Mouse (Mus musculus) midbrain, embryonic 14.5 days (tissue): ENCODE data around the gene Ttc28. TPM values are rescaled to one million over a fixed set of nuclear protein-coding genes. Genes with fewer than 3 reads are reported as not detected.
"Not testable (repeated sequence)": the region's sequence is repeated elsewhere in the genome, so short reads cannot be mapped to it uniquely, and the experiment has no call there.

ENCODE experiments used
- ATAC-seq: fragments of 200-750 bp; cut with Nextera tagmentation; 2 replicates; pipeline ENCODE4 v1.8.0; 2017; ENCODE audit warnings: moderate number of reproducible peaks, moderate library complexity; ENCODE audit not compliant: low FRiP score, low TSS enrichment
- DNase-seq: peaks from one replicate; pipeline ENCODE4 v3.0.0-alpha.2; 2015
- H3K27ac ChIP-seq: fragments of 300-500 bp; sonication (generic); replicated peaks from 2 replicates; pipeline ENCODE4 v1.5.1; 2014; ENCODE audit warnings: mild to moderate bottlenecking, low read depth, low read length, moderate library complexity
- H3K27me3 ChIP-seq: fragments of 300-500 bp; sonication (generic); 2 replicates; pipeline ENCODE4 v1.6.1; 2014; ENCODE audit warnings: low read length, control low read depth, mixed read lengths; ENCODE audit not compliant: control insufficient read depth, insufficient read depth
- H3K36me3 ChIP-seq: fragments of 300-500 bp; sonication (generic); 2 replicates; pipeline ENCODE4 v1.6.1; 2014; ENCODE audit warnings: low read length, control low read depth; ENCODE audit not compliant: control insufficient read depth, insufficient read depth
- H3K4me1 ChIP-seq: fragments of 300-500 bp; sonication (generic); 2 replicates; pipeline ENCODE4 v1.6.1; 2014; ENCODE audit warnings: mild to moderate bottlenecking, antibody characterized with exemption, low read length, control low read depth; ENCODE audit not compliant: control insufficient read depth, insufficient read depth
- H3K4me2 ChIP-seq: fragments of 300-500 bp; sonication (generic); 2 replicates; pipeline ENCODE4 v1.6.1; 2014; ENCODE audit warnings: mild to moderate bottlenecking, low read length, moderate library complexity
- H3K4me3 ChIP-seq: fragments of 300-500 bp; sonication (generic); replicated peaks from 2 replicates; pipeline ENCODE4 v1.5.1; 2014; ENCODE audit warnings: low read depth, low read length
- H3K9ac ChIP-seq: fragments of 300-500 bp; sonication (generic); replicated peaks from 2 replicates; pipeline ENCODE4 v1.6.1; 2014; ENCODE audit warnings: mild to moderate bottlenecking, low read length, moderate library complexity
- H3K9me3 ChIP-seq: fragments of 300-500 bp; sonication (generic); 2 replicates; pipeline ENCODE4 v1.6.1; 2016; ENCODE audit warnings: low read length, control low read depth, mixed read lengths; ENCODE audit not compliant: control insufficient read depth
- WGBS: fragments of 180-500 bp; shearing (Covaris S2); extraction: QIAGEN DNeasy Blood & Tissue Kit; methylation state at CpG from one replicate; pipeline ENCODE4 v1.1.7; 2014; 5-methylcytosine and 5-hydroxymethylcytosine counted together
- polyA plus RNA-seq: library from polyadenylated mRNA; unstranded; fragments of >200 nt; fragmentation: Nextera tagmentation; extraction: Ambion mirVana; gene quantifications from 2 replicates; pipeline ENCODE4 v1.2.1, GENCODE M21; 2014

Gene Ttc28
- polyA plus RNA-seq, 1 experiment from 2014 or later: 30.9 TPM

- ATAC-seq, H3K9ac ChIP-seq, H3K36me3 ChIP-seq, H3K4me2 ChIP-seq, DNase-seq, H3K27ac ChIP-seq, H3K4me3 ChIP-seq, H3K9me3 ChIP-seq, H3K27me3 ChIP-seq: not testable (repeated sequence)
- H3K4me1 ChIP-seq: peaks cover 32% of the 10 kb centered on the region
- 96% methylated on average over 1 of the region's 1 CpGs for WGBS
These were observed 381.6 kb downstream of the Ttc28 start for GRCm38 (mm10) chr5:111261162-111261561.

- no peak overlapping the region for H3K4me2 ChIP-seq
- H3K27me3 ChIP-seq: no peaks in the 10 kb centered on the region
- H3K27ac ChIP-seq: peak overlapping the region; percentile 80
- no peak for ATAC-seq
- peaks cover 24% of the 10 kb centered on the region for H3K4me1 ChIP-seq
- DNase-seq: no peak
- peaks cover 9% of the 10 kb centered on the region for H3K36me3 ChIP-seq
- H3K9ac ChIP-seq: peak overlapping the region; percentile 22
- no peaks in the 10 kb centered on the region for H3K9me3 ChIP-seq
- 68% methylated on average over 13 of the region's 13 CpGs for WGBS
- H3K4me3 ChIP-seq: no peak overlapping the region
These were observed 382.4 kb downstream of the Ttc28 start for GRCm38 (mm10) chr5:111261733-111262573.

GRCm38 (mm10) chr5:111262574-111263239 is 383.1 kb downstream of the Ttc28 start:
- Histone ChIP-seq H3K9me3 (no peaks in the 10 kb centered on the region), H3K4me2 (no peak overlapping the region; the same call in 1 of the 2 replicates), H3K4me3 (no peak overlapping the region), H3K36me3 (peaks cover 17% of the 10 kb centered on the region), H3K27ac (peak overlapping the region; percentile 80), H3K9ac (peak overlapping the region; percentile 22), H3K4me1 (peaks cover 21% of the 10 kb centered on the region), H3K27me3 (no peaks in the 10 kb centered on the region)
- peak; percentile 62; the same call in 1 of the 2 replicates for ATAC-seq
- peak; percentile 74 for DNase-seq
- WGBS: 15% methylated on average over 11 of the region's 11 CpGs

GRCm38 (mm10) chr5:111263370-111263769 is 383.8 kb downstream of the Ttc28 start:
- DNase-seq (peak; percentile 39), ATAC-seq (peak; percentile 7; the same call in 1 of the 2 replicates)
- WGBS: 14% methylated on average over 5 of the region's 5 CpGs
- H3K36me3 ChIP-seq: peaks cover 22% of the 10 kb centered on the region
- H3K4me3 ChIP-seq: no peak overlapping the region
- H3K27me3 ChIP-seq: no peaks in the 10 kb centered on the region
- H3K27ac ChIP-seq: peak overlapping the region; percentile 80
- H3K4me1 ChIP-seq: peaks cover 17% of the 10 kb centered on the region
- H3K9ac ChIP-seq: 0 out of 2 replicates have a peak overlapping the region, but pooled peaks have one; percentile 24
- no peaks in the 10 kb centered on the region for H3K9me3 ChIP-seq
- no peak overlapping the region; the same call in 1 of the 2 replicates for H3K4me2 ChIP-seq

- ATAC-seq (no peak), DNase-seq (no peak)
- 90% methylated on average over 7 of the region's 7 CpGs for WGBS
- H3K9ac ChIP-seq: no peak overlapping the region
- peaks cover 17% of the 10 kb centered on the region for H3K4me1 ChIP-seq
- H3K27ac ChIP-seq: no peak overlapping the region
- peaks cover 26% of the 10 kb centered on the region for H3K36me3 ChIP-seq
- H3K27me3 ChIP-seq: no peaks in the 10 kb centered on the region
- no peaks in the 10 kb centered on the region for H3K9me3 ChIP-seq
- no peak overlapping the region for H3K4me2 ChIP-seq
- no peak overlapping the region for H3K4me3 ChIP-seq
These were observed 384.9 kb downstream of the Ttc28 start for GRCm38 (mm10) chr5:111264488-111264887.

DNA sequence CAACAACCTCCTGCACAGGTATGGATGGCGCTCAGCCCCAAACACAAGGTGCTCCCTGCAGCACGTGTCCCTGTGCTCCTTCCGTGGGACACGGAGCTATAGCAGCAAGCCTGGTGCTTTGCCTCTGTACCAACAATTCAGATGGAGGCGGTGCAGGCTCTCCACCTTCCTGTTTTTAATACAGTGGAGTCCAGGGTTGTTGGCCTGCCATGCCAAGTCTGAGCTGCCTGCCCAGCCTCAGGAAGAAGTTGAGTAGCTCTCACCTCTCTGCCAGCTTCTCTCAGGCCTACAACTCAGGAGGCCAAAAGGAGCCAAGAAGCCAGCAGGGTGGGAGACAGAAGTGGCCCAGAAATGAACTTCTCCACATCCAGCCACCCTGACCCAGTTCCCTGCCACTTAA is 387.1 kb downstream of the Ttc28 start:
- Histone ChIP-seq H3K27ac (no peak overlapping the region), H3K27me3 (no peaks in the 10 kb centered on the region), H3K4me1 (peaks cover 17% of the 10 kb centered on the region), H3K4me2 (no peak overlapping the region), H3K4me3 (no peak overlapping the region), H3K36me3 (peaks cover 34% of the 10 kb centered on the region), H3K9ac (no peak overlapping the region), H3K9me3 (no peaks in the 10 kb centered on the region)
- DNase-seq (no peak), ATAC-seq (no peak)
- 95% methylated on average over 5 of the region's 5 CpGs for WGBS

GRCm38 (mm10) chr5:111267100-111267499 is 387.5 kb downstream of the Ttc28 start:
- WGBS: 82% methylated on average over 3 of the region's 3 CpGs
- no peaks in the 10 kb centered on the region for H3K27me3 ChIP-seq
- H3K9ac ChIP-seq: no peak overlapping the region
- peaks cover 38% of the 10 kb centered on the region for H3K36me3 ChIP-seq
- no peak overlapping the region for H3K27ac ChIP-seq
- H3K4me3 ChIP-seq: no peak overlapping the region
- H3K4me2 ChIP-seq: no peak overlapping the region
- peaks cover 17% of the 10 kb centered on the region for H3K4me1 ChIP-seq
- DNase-seq (no peak), ATAC-seq (no peak)
- H3K9me3 ChIP-seq: no peaks in the 10 kb centered on the region

DNA sequence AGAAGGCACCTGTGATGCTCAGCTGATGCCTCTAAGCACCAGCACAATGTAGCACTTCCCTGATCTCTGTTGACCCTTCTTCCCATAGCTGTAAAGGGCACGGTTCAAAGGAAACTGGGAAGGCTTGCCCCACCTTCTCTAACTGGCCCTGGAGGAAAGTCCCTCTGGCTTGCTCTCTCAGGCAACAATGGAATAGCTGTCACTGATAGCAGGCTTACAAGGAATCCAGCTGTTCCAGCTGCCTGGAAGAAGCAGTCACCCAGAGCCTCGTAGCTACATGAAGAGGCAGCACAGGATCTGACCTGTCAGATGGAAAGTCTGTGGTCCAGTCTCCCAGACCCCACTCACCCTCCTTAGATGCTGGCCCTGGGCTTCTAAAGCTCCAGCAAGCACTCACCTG is 389.2 kb downstream of the Ttc28 start:
- ATAC-seq: no peak
- no peaks in the 10 kb centered on the region for H3K27me3 ChIP-seq
- no peak overlapping the region for H3K4me2 ChIP-seq
- DNase-seq: no peak
- no peak overlapping the region for H3K4me3 ChIP-seq
- H3K4me1 ChIP-seq: peaks cover 4% of the 10 kb centered on the region
- H3K9ac ChIP-seq: no peak overlapping the region
- H3K27ac ChIP-seq: no peak overlapping the region
- H3K36me3 ChIP-seq: peaks cover 38% of the 10 kb centered on the region
- WGBS: 8% methylated on average over 2 of the region's 2 CpGs
- no peaks in the 10 kb centered on the region for H3K9me3 ChIP-seq
